ENCODE assay signal across 7 mouse cellular contexts in the genomic region with DNA sequence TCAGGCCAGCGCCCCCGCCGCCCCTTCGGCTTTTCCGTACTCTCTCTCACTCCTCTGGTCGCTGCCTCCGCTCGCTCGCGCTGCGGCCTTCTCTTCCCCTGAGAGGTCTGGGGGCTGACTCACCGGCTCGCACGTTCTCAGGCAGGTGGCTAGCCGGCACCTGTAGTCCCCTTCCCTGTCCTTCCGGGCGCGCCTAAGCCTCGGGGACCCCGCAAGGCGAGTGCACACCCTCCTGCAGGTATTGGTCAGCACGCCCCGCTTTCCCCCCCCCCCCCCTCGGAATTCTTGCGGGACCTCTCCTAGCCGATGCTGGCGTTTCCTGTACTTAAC. TPM values are rescaled to one million over a fixed set of nuclear protein-coding genes. Genes with fewer than 3 reads are reported as not detected.
A peak's percentile ranks its signal among the peaks of the same experiment; 100 is the strongest.
DNase-seq lines count a peak whose midpoint lies in the region; ATAC-seq and TF ChIP-seq lines count a peak whose summit lies in the region.

A gene (minus strand): TSS at position 176 of the 330 bp plus-strand sequence.

- DNase-seq in urinary bladder, adult 2 months (ENCODE audit: low spot score): no peak
- no peak for DNase-seq in urinary bladder, postnatal 36 days (ENCODE audit: low spot score in 2 of 2)
- DNase-seq in forebrain, embryonic 10.5 days (ENCODE audit: extremely low spot score, low spot score): no peak
- DNase-seq in stomach, postnatal 0 days (ENCODE audit: low spot score): no peak
- no peak for DNase-seq in frontal cortex, postnatal 14 days (ENCODE audit: low spot score in 2 of 2)

- no peaks in the 10 kb centered on the region for H3K36me3 ChIP-seq in forebrain, embryonic 10.5 days (replicated peaks)
- no peaks in the 10 kb centered on the region for H3K36me3 ChIP-seq in liver, embryonic 12.5 days
- H3K36me3 ChIP-seq in stomach, postnatal 0 days (ENCODE audit: control insufficient read depth, insufficient read depth, low read length): no peaks in the 10 kb centered on the region

- H3K27me3 ChIP-seq in forebrain, embryonic 10.5 days (ENCODE audit: poor library complexity, severe bottlenecking): no peaks in the 10 kb centered on the region
- H3K27me3 ChIP-seq in liver, embryonic 12.5 days (replicated peaks): no peaks in the 10 kb centered on the region
- no peaks in the 10 kb centered on the region for H3K27me3 ChIP-seq in stomach, postnatal 0 days (ENCODE audit: control insufficient read depth, insufficient read depth, low read length)

- H3K4me1 ChIP-seq in forebrain, embryonic 10.5 days: peaks cover 19% of the 10 kb centered on the region
- peaks cover 22% of the 10 kb centered on the region for H3K4me1 ChIP-seq in liver, embryonic 12.5 days
- no peaks in the 10 kb centered on the region for H3K4me1 ChIP-seq in stomach, postnatal 0 days (replicated peaks; ENCODE audit: control insufficient read depth, insufficient read depth)

- peak; percentile 22; the same call in 1 of the 2 replicates for TF ChIP-seq CTCF in stomach, postnatal 0 days (IDR thresholded peaks at IDR 0.05; ENCODE audit: low read depth)

- WGBS in forebrain, embryonic 10.5 days: under 1% methylated on average over 27 of the region's 27 CpGs
- WGBS in liver, embryonic 12.5 days (ENCODE audit: insufficient replicate concordance): 1% methylated on average over 27 of the region's 27 CpGs
- 0% methylated on average over 25 of the region's 27 CpGs for WGBS in stomach, postnatal 0 days

- no peak for TF ChIP-seq EP300 in stomach, postnatal 0 days (optimal IDR thresholded peaks at IDR 0.05)

- H3K4me2 ChIP-seq in liver, embryonic 12.5 days: peak within 1 kb of the TSS; percentile 82
- H3K4me2 ChIP-seq in stomach, postnatal 0 days (replicated peaks; ENCODE audit: low read depth): peak within 1 kb of the TSS; percentile 84

- H3K4me3 ChIP-seq in forebrain, embryonic 10.5 days: peak within 1 kb of the TSS; percentile 82
- H3K4me3 ChIP-seq in liver, embryonic 12.5 days: peak within 1 kb of the TSS; percentile 82
- peak within 1 kb of the TSS; percentile 76 for H3K4me3 ChIP-seq in stomach, postnatal 0 days (ENCODE audit: low read depth, low read length)

- no peak for ATAC-seq in hematopoietic stem cell, adult 5-6 weeks (replicated peaks in 1 of 2; ENCODE audit: insufficient read depth in 1 of 2, low FRiP score in 2 of 2, low TSS enrichment in 1 of 2, low read depth in 1 of 2, poor library complexity in 2 of 2, severe bottlenecking in 2 of 2)
- ATAC-seq in liver, embryonic 12.5 days: peak; percentile 38; the same call in 1 of the 2 replicates
- peak; percentile 69 for ATAC-seq in stomach, postnatal 0 days (ENCODE audit: low FRiP score, low TSS enrichment)

- H3K9ac ChIP-seq in liver, embryonic 12.5 days: peak within 1 kb of the TSS; percentile 85
- H3K9ac ChIP-seq in stomach, postnatal 0 days (ENCODE audit: low read length): peak within 1 kb of the TSS; percentile 84

- no peaks in the 10 kb centered on the region for H3K9me3 ChIP-seq in forebrain, embryonic 10.5 days
- H3K9me3 ChIP-seq in liver, embryonic 12.5 days (replicated peaks): no peaks in the 10 kb centered on the region
- H3K9me3 ChIP-seq in stomach, postnatal 0 days (ENCODE audit: control insufficient read depth, low read length): no peaks in the 10 kb centered on the region

- H3K27ac ChIP-seq in forebrain, embryonic 10.5 days: peak within 1 kb of the TSS; percentile 97
- peak within 1 kb of the TSS; percentile 94 for H3K27ac ChIP-seq in liver, embryonic 12.5 days
- peak within 1 kb of the TSS; percentile 97 for H3K27ac ChIP-seq in stomach, postnatal 0 days (replicated peaks)

RNA-seq across cellular contexts. Expression of the gene that starts here (rescaled TPM):
- 10.4 and 12.8 TPM in 2 replicates for polyA plus RNA-seq in urinary bladder, adult 2 months (2012; rRNA removed)
- 12.0 and 12.3 TPM in 2 replicates for polyA plus RNA-seq in forebrain, embryonic 10.5 days (2016; fragmentation: Nextera tagmentation; extraction: Ambion mirVana)
- total RNA-seq in hematopoietic stem cell, adult 5-6 weeks (2017): 19.6 and 29.1 TPM in 2 replicates
- 5.6 and 6.3 TPM in 2 replicates for polyA plus RNA-seq in liver, embryonic 12.5 days (2016; fragmentation: Nextera tagmentation; extraction: Ambion mirVana)
- 6.3 and 7.1 TPM in 2 replicates for polyA plus RNA-seq in stomach, postnatal 0 days (2015; fragmentation: Nextera tagmentation; extraction: Ambion mirVana)

Comparison
In these comparisons a context has a peak if more than half of its experiments do, and no peak if none do; other contexts are left out.
1. ATAC-seq: peak in liver, embryonic 12.5 days (single experiment) and stomach, postnatal 0 days (single experiment); none in hematopoietic stem cell, adult 5-6 weeks (0 of 2).
2. Peak in every context shown above with its lines, with median percentiles within 50 percentile points of each other: H3K27ac ChIP-seq and H3K4me3 ChIP-seq.